Mouse (Mus musculus) heart, postnatal 0 days (tissue): ENCODE measurements at regions not wholly inside any gene's neighbourhood (a gene's known extent, or its start where the extent isn't known, plus 50 kb on each side); places are given as distances from the start of the nearest gene placed in this dataset.

Experiments
- ATAC-seq: fragments of 200-750 bp; cut with Nextera tagmentation; 2 replicates; pipeline ENCODE4 v1.8.0; 2017; ENCODE audit warnings: low read depth, moderate number of reproducible peaks, moderate library complexity; ENCODE audit not compliant: insufficient read depth
- DNase-seq: peaks from one replicate; pipeline ENCODE4 v3.0.0-alpha.2; 2016; ENCODE audit warnings: low spot score
- H3K27ac ChIP-seq: fragments of 300-500 bp; sonication (generic); 2 replicates; pipeline ENCODE4 v1.5.1; 2014; ENCODE audit warnings: low read depth, mild to moderate bottlenecking
- H3K27me3 ChIP-seq: fragments of 300-500 bp; sonication (generic); 2 replicates; pipeline ENCODE4 v1.6.1; 2014; ENCODE audit warnings: low read length, mixed read lengths; ENCODE audit not compliant: control insufficient read depth, insufficient read depth
- H3K36me3 ChIP-seq: fragments of 300-500 bp; sonication (generic); replicated peaks from 2 replicates; pipeline ENCODE4 v1.6.1; 2014; ENCODE audit warnings: low read length, mixed read lengths; ENCODE audit not compliant: control insufficient read depth, insufficient read depth
- H3K4me1 ChIP-seq: fragments of 300-500 bp; sonication (generic); 2 replicates; pipeline ENCODE4 v1.6.1; 2014; ENCODE audit warnings: antibody characterized with exemption; ENCODE audit not compliant: control insufficient read depth, insufficient read depth
- H3K4me2 ChIP-seq: fragments of 300-500 bp; sonication (generic); 2 replicates; pipeline ENCODE4 v1.6.1; 2014; ENCODE audit warnings: low read depth, mild to moderate bottlenecking, low read length, moderate library complexity
- H3K4me3 ChIP-seq: fragments of 300-500 bp; sonication (generic); 2 replicates; pipeline ENCODE4 v1.5.1; 2014; ENCODE audit warnings: low read depth, low read length
- H3K9ac ChIP-seq: fragments of 300-500 bp; sonication (generic); replicated peaks from 2 replicates; pipeline ENCODE4 v1.6.1; 2014; ENCODE audit warnings: low read depth, low read length, mixed read lengths
- H3K9me3 ChIP-seq: fragments of 300-500 bp; sonication (generic); replicated peaks from 2 replicates; pipeline ENCODE4 v1.6.1; 2016; ENCODE audit warnings: low read length; ENCODE audit not compliant: control insufficient read depth
- CTCF ChIP-seq: IDR thresholded peaks from 2 replicates; pipeline ENCODE4 v1.5.1; 2016; ENCODE audit warnings: antibody characterized with exemption, control low read depth, low read depth
- EP300 ChIP-seq: IDR thresholded peaks from 2 replicates; pipeline ENCODE4 v1.6.1; 2016; ENCODE audit warnings: antibody characterized with exemption, low read depth
- WGBS: fragments of 180-500 bp; shearing (Covaris S2); extraction: QIAGEN DNeasy Blood & Tissue Kit; methylation state at CpG from one replicate; pipeline ENCODE4 v1.1.7; 2014; 5-methylcytosine and 5-hydroxymethylcytosine counted together

- Histone ChIP-seq H3K4me2 (no peak overlapping the region), H3K9me3 (no peaks in the 10 kb centered on the region), H3K27me3 (no peaks in the 10 kb centered on the region), H3K4me1 (no peaks in the 10 kb centered on the region), H3K4me3 (no peak overlapping the region), H3K27ac (no peak overlapping the region), H3K36me3 (no peaks in the 10 kb centered on the region), H3K9ac (no peak overlapping the region)
- TF ChIP-seq CTCF: no peak
- no peak for TF ChIP-seq EP300
- DNase-seq: no peak
- WGBS: 64% methylated on average over 1 of the region's 1 CpGs
- ATAC-seq: no peak
These were observed 2090.8 kb downstream of the 9330182O14Rik start for GRCm38 (mm10) chr15:42225006-42225405.

- ATAC-seq: no peak
These were observed 2097.5 kb downstream of the 9330182O14Rik start for GRCm38 (mm10) chr15:42231692-42232091.

GRCm38 (mm10) chr15:42246812-42247211 is 2112.6 kb downstream of the 9330182O14Rik start:
- H3K27ac ChIP-seq: no peak overlapping the region
- 0 out of 2 replicates have a peak, but pooled peaks cover 4% of the 10 kb centered on the region for H3K9me3 ChIP-seq
- DNase-seq (no peak), ATAC-seq (no peak)
- no peaks in the 10 kb centered on the region for H3K36me3 ChIP-seq
- WGBS: 79% methylated on average over 1 of the region's 1 CpGs
- no peak for TF ChIP-seq EP300
- no peak for TF ChIP-seq CTCF
- H3K4me2 ChIP-seq: no peak overlapping the region
- no peaks in the 10 kb centered on the region for H3K27me3 ChIP-seq
- H3K4me3 ChIP-seq: no peak overlapping the region
- no peaks in the 10 kb centered on the region for H3K4me1 ChIP-seq
- H3K9ac ChIP-seq: no peak overlapping the region

More at GRCm38 (mm10) chr15:42231692-42232091, 2097.5 kb downstream of the 9330182O14Rik start:
- H3K4me1 ChIP-seq: no peaks in the 10 kb centered on the region
- no peak overlapping the region for H3K9ac ChIP-seq
- H3K27me3 ChIP-seq: no peaks in the 10 kb centered on the region
- no peak for DNase-seq
- TF ChIP-seq EP300: no peak
- no peak for TF ChIP-seq CTCF
- no peak overlapping the region for H3K27ac ChIP-seq
- H3K36me3 ChIP-seq: no peaks in the 10 kb centered on the region
- H3K9me3 ChIP-seq: peaks cover 10% of the 10 kb centered on the region
- no peak overlapping the region for H3K4me3 ChIP-seq
- 77% methylated on average over 3 of the region's 3 CpGs for WGBS
- no peak overlapping the region for H3K4me2 ChIP-seq

GRCm38 (mm10) chr15:42252730-42253330 is 2118.7 kb downstream of the 9330182O14Rik start:
- Histone ChIP-seq H3K27me3 (no peaks in the 10 kb centered on the region), H3K36me3 (no peaks in the 10 kb centered on the region), H3K9ac (no peak overlapping the region), H3K4me3 (no peak overlapping the region), H3K4me2 (no peak overlapping the region), H3K9me3 (no peaks in the 10 kb centered on the region), H3K4me1 (no peaks in the 10 kb centered on the region; the same call in 1 of the 2 replicates), H3K27ac (no peak overlapping the region)
- ATAC-seq (no peak), DNase-seq (no peak)
- 53% methylated on average over 2 of the region's 2 CpGs for WGBS
- TF ChIP-seq CTCF (no peak), EP300 (no peak)

- Histone ChIP-seq H3K9me3 (no peaks in the 10 kb centered on the region), H3K36me3 (no peaks in the 10 kb centered on the region), H3K4me2 (no peak overlapping the region), H3K4me1 (no peaks in the 10 kb centered on the region; the same call in 1 of the 2 replicates), H3K27me3 (no peaks in the 10 kb centered on the region), H3K9ac (no peak overlapping the region), H3K4me3 (no peak overlapping the region), H3K27ac (no peak overlapping the region)
- 77% methylated on average over 2 of the region's 2 CpGs for WGBS
- DNase-seq (no peak), ATAC-seq (no peak)
- TF ChIP-seq CTCF (no peak), EP300 (no peak)
These were observed 2122.2 kb downstream of the 9330182O14Rik start for GRCm38 (mm10) chr15:42256343-42256742.

GRCm38 (mm10) chr15:42275117-42275516 is 2141.0 kb downstream of the 9330182O14Rik start:
- Histone ChIP-seq H3K4me1 (no peaks in the 10 kb centered on the region), H3K4me3 (no peak overlapping the region), H3K9ac (no peak overlapping the region), H3K9me3 (no peaks in the 10 kb centered on the region), H3K27me3 (no peaks in the 10 kb centered on the region), H3K4me2 (no peak overlapping the region), H3K36me3 (no peaks in the 10 kb centered on the region), H3K27ac (no peak overlapping the region)
- ATAC-seq (no peak), DNase-seq (no peak)
- 59% methylated on average over 1 of the region's 1 CpGs for WGBS
- no peak for TF ChIP-seq CTCF
- TF ChIP-seq EP300: no peak
